In the genomic region with DNA sequence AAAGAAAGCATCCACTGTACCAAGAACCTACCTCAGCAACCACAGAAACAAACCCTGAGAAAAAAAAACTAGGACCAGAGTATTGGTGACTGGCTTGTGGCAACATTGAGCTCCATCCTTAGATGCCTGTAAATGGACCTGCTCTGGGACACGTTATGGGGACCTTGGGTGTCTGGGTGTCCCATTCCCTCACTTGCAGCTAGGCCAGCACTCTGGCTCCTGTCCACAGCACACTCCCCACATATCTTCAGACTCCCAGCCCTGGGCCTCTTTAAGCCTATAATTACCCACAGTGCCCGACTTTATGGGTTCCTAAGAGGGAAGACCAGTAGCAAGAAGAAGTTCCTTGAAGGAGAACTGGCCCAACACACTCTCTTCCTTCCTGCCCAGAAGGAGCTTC, we compare ENCODE assay signal across 23 mouse cellular contexts. TPM values are rescaled to one million over a fixed set of nuclear protein-coding genes. Genes with fewer than 3 reads are reported as not detected.
A peak's percentile ranks its signal among the peaks of the same experiment; 100 is the strongest.
DNase-seq lines count a peak whose midpoint lies in the region; ATAC-seq and TF ChIP-seq lines count a peak whose summit lies in the region.
"Had no signal": no experiment of that assay in that cellular context is flagged by ENCODE, and none has a peak within 500 bp of the region (broad histone marks: within the 10 kb centered on the region; RNA-seq: fewer than 3 reads in every experiment).

No protein-coding gene starts in this region.

- H3K27me3 ChIP-seq in midbrain, embryonic 12.5 days: no peaks in the 10 kb centered on the region
- no peaks in the 10 kb centered on the region; the same call in 1 of the 2 replicates for H3K27me3 ChIP-seq in midbrain, postnatal 0 days (ENCODE audit: insufficient read depth, low read length)
- H3K27me3 ChIP-seq in myocyte (ENCODE audit: control insufficient read depth, insufficient read depth, insufficient read length): no peaks in the 10 kb centered on the region
- H3K27me3 ChIP-seq in embryonic facial prominence, embryonic 10.5 days (replicated peaks; ENCODE audit: low read depth, poor library complexity, severe bottlenecking): 0 out of 2 replicates have a peak, but pooled peaks cover 3% of the 10 kb centered on the region
- H3K27me3 ChIP-seq: embryonic facial prominence, embryonic 13.5 days; intestine, embryonic 15.5 days had no signal

- TF ChIP-seq POLR2A in myocyte (IDR thresholded peaks at IDR 0.05; ENCODE audit: insufficient read length, low read depth): no peak

- no peak overlapping the region for H3K27ac ChIP-seq in midbrain, embryonic 12.5 days (replicated peaks)
- no peak overlapping the region for H3K27ac ChIP-seq in midbrain, postnatal 0 days (ENCODE audit: low read depth, low read length)
- H3K27ac ChIP-seq in embryonic facial prominence, embryonic 10.5 days (replicated peaks): no peak overlapping the region
- H3K27ac ChIP-seq: embryonic facial prominence, embryonic 13.5 days; forebrain, embryonic 12.5 days; hindbrain, embryonic 10.5 days; hindbrain, embryonic 14.5 days; intestine, embryonic 15.5 days had no signal

- H3K4me3 ChIP-seq in midbrain, embryonic 12.5 days: no peak overlapping the region
- no peak overlapping the region for H3K4me3 ChIP-seq in midbrain, postnatal 0 days (ENCODE audit: low read depth, low read length)
- H3K4me3 ChIP-seq in myocyte: no peak overlapping the region
- H3K4me3 ChIP-seq in embryonic facial prominence, embryonic 10.5 days: no peak overlapping the region
- H3K4me3 ChIP-seq: embryonic facial prominence, embryonic 13.5 days; forebrain, embryonic 12.5 days; heart, embryonic 12.5 days; hindbrain, embryonic 10.5 days; intestine, embryonic 15.5 days had no signal

- 72% methylated on average over 2 of the region's 2 CpGs for WGBS in midbrain, embryonic 12.5 days
- 62% methylated on average over 2 of the region's 2 CpGs for WGBS in midbrain, postnatal 0 days
- WGBS in embryonic facial prominence, embryonic 10.5 days: 63% methylated on average over 2 of the region's 2 CpGs

- H3K9ac ChIP-seq in midbrain, embryonic 12.5 days (replicated peaks): 0 out of 2 replicates have a peak overlapping the region, but pooled peaks have one; percentile 6
- no peak overlapping the region for H3K9ac ChIP-seq in midbrain, postnatal 0 days (replicated peaks; ENCODE audit: low read length, poor library complexity, severe bottlenecking)
- H3K9ac ChIP-seq: embryonic facial prominence, embryonic 13.5 days; forebrain, embryonic 12.5 days; forebrain, postnatal 0 days; heart, embryonic 12.5 days; hindbrain, embryonic 14.5 days; intestine, embryonic 15.5 days had no signal

- no peak for ATAC-seq in midbrain, embryonic 12.5 days (ENCODE audit: low FRiP score, low read depth)
- ATAC-seq in midbrain, postnatal 0 days (ENCODE audit: low FRiP score): no peak
- ATAC-seq: CD4-positive, CD25-positive, alpha-beta regulatory T cell, adult 4 months; forebrain, postnatal 0 days; intestine, embryonic 15.5 days had no signal

- intact Hi-C loops in gastrocnemius, postnatal 14 days (cut with DNase I; ENCODE audit: low total_unique reads): no loop called here

- no peaks in the 10 kb centered on the region for H3K36me3 ChIP-seq in midbrain, embryonic 12.5 days
- H3K36me3 ChIP-seq in midbrain, postnatal 0 days (ENCODE audit: insufficient read depth, low read length): no peaks in the 10 kb centered on the region
- no peaks in the 10 kb centered on the region for H3K36me3 ChIP-seq in myocyte (ENCODE audit: control insufficient read depth, insufficient read depth)
- no peaks in the 10 kb centered on the region for H3K36me3 ChIP-seq in embryonic facial prominence, embryonic 10.5 days (replicated peaks)
- H3K36me3 ChIP-seq: embryonic facial prominence, embryonic 13.5 days; forebrain, embryonic 12.5 days; heart, embryonic 12.5 days; hindbrain, embryonic 10.5 days; intestine, embryonic 15.5 days had no signal

- no peak for TF ChIP-seq CTCF in midbrain, postnatal 0 days (IDR thresholded peaks at IDR 0.05)

- H3ac ChIP-seq in myocyte (ENCODE audit: control insufficient read depth, insufficient read length): no peak overlapping the region

- H3K9me3 ChIP-seq in midbrain, embryonic 12.5 days: no peaks in the 10 kb centered on the region
- H3K9me3 ChIP-seq in midbrain, postnatal 0 days (ENCODE audit: low read length): no peaks in the 10 kb centered on the region
- H3K9me3 ChIP-seq in embryonic facial prominence, embryonic 10.5 days: no peaks in the 10 kb centered on the region
- H3K9me3 ChIP-seq: embryonic facial prominence, embryonic 13.5 days; forebrain, embryonic 12.5 days; heart, embryonic 12.5 days; hindbrain, embryonic 10.5 days; intestine, embryonic 15.5 days had no signal

- H3K4me2 ChIP-seq in midbrain, embryonic 12.5 days (replicated peaks): no peak overlapping the region
- no peak overlapping the region for H3K4me2 ChIP-seq in midbrain, postnatal 0 days (ENCODE audit: low read depth, low read length, poor library complexity, severe bottlenecking)
- peak overlapping the region; percentile 0 for H3K4me2 ChIP-seq in myocyte (ENCODE audit: low read depth)
- H3K4me2 ChIP-seq: embryonic facial prominence, embryonic 13.5 days; forebrain, embryonic 12.5 days; heart, embryonic 12.5 days; hindbrain, embryonic 14.5 days; intestine, embryonic 15.5 days had no signal

- H3K79me2 ChIP-seq in myocyte (ENCODE audit: control insufficient read depth, insufficient read depth): no peaks in the 10 kb centered on the region

- DNase-seq in gastrocnemius, adult 18-20 months (ENCODE audit: low spot score): peak; percentile 62
- DNase-seq in gastrocnemius, postnatal 14 days: no peak
- DNase-seq in midbrain, postnatal 0 days (ENCODE audit: low spot score): no peak
- no peak for DNase-seq in thymus, postnatal 36 days
- no peak for DNase-seq in embryonic facial prominence, embryonic 10.5 days (ENCODE audit: low spot score)
- DNase-seq: adrenal gland, adult 2 months; adrenal gland, postnatal 25 days; B cell, adult 2 months; cerebellum, adult 2 months; cerebellum, postnatal 10 days; forebrain, postnatal 0 days; kidney, adult 18-20 months had no signal

- no peaks in the 10 kb centered on the region for H3K4me1 ChIP-seq in midbrain, embryonic 12.5 days
- no peaks in the 10 kb centered on the region for H3K4me1 ChIP-seq in midbrain, postnatal 0 days (ENCODE audit: insufficient read depth, low read length)
- 0 out of 2 replicates have a peak, but pooled peaks cover 3% of the 10 kb centered on the region for H3K4me1 ChIP-seq in embryonic facial prominence, embryonic 10.5 days
- H3K4me1 ChIP-seq: embryonic facial prominence, embryonic 13.5 days; forebrain, embryonic 12.5 days; hindbrain, embryonic 10.5 days had no signal

TF ChIP-seq in myocyte, 11 proteins besides CTCF, POLR2A, EP300 and RAD21:
- TF ChIP-seq MAX (IDR thresholded peaks at IDR 0.05; ENCODE audit: low read depth) (no peak), TCF3 (IDR thresholded peaks at IDR 0.05; ENCODE audit: insufficient read length, low read depth) (no peak), POLR2AphosphoS2 (IDR thresholded peaks at IDR 0.05; ENCODE audit: insufficient read length, low read depth) (no peak), CEBPB (IDR thresholded peaks at IDR 0.05; ENCODE audit: insufficient read depth, poor library complexity, severe bottlenecking) (no peak), USF1 (IDR thresholded peaks at IDR 0.05; ENCODE audit: low read depth) (no peak), SRF (IDR thresholded peaks at IDR 0.05; ENCODE audit: control insufficient read depth, insufficient read length, low read depth) (no peak), TCF12 (IDR thresholded peaks at IDR 0.05; ENCODE audit: insufficient read depth, poor library complexity, severe bottlenecking) (no peak), REST (IDR thresholded peaks at IDR 0.05; ENCODE audit: insufficient read depth, insufficient read length) (no peak), MYOD1 (IDR thresholded peaks at IDR 0.05; ENCODE audit: control insufficient read depth in 1 of 3, insufficient read length in 2 of 3, low read depth in 2 of 3) (no peak), MYOG (IDR thresholded peaks at IDR 0.05; ENCODE audit: control insufficient read depth in 1 of 3, insufficient read depth in 1 of 3, insufficient read length in 2 of 3, low read depth in 2 of 3) (no peak), E2F4 (IDR thresholded peaks at IDR 0.05; ENCODE audit: insufficient read depth) (no peak)
TF ChIP-seq in myocyte: peak in this region for 0.

RNA-seq across cellular contexts. Expression of a gene that starts 2.1 kb away (rescaled TPM):
- 1 to 10 TPM; 3.0 to 4.0 TPM for total RNA-seq in gastrocnemius, adult 18-20 months (2021)
- total RNA-seq in gastrocnemius, postnatal 14 days (2021): 1 to 10 TPM in 1 of 2 experiments, under 1 TPM in 1; 0.66 to 3.9 TPM
- polyA plus RNA-seq in midbrain, embryonic 12.5 days (2016; fragmentation: Nextera tagmentation; extraction: Ambion mirVana): 0.33 TPM in 1 of 2 replicates, not detected in the other
- not detected in 2 replicates for total RNA-seq in midbrain, postnatal 0 days (2014; rRNA removed)
- 0.22 TPM in 1 of 2 replicates, not detected in the other for polyA plus RNA-seq in midbrain, postnatal 0 days (2015; fragmentation: Nextera tagmentation; extraction: Ambion mirVana)
- polyA plus RNA-seq in myocyte (2012; fragmentation: generic; extraction: Trizol): not detected
- polyA plus RNA-seq in embryonic facial prominence, embryonic 10.5 days (2016; fragmentation: Nextera tagmentation; extraction: Ambion mirVana): 0.19 and 0.36 TPM in 2 replicates
- total RNA-seq: forebrain, postnatal 0 days; MEL had no signal
- polyA plus RNA-seq: CD4-positive, CD25-positive, alpha-beta regulatory T cell, adult 4 months; embryonic facial prominence, embryonic 13.5 days; gonadal fat pad, adult 2 months had no signal

RNA-seq across cellular contexts. Expression of a gene that starts 30.8 kb away (rescaled TPM):
- 10 to 100 TPM; 11.4 to 71.8 TPM for total RNA-seq in gastrocnemius, adult 18-20 months (2021)
- total RNA-seq in gastrocnemius, postnatal 14 days (2021): 10 to 100 TPM; 13.3 to 28.3 TPM
- 8.6 and 8.8 TPM in 2 replicates for polyA plus RNA-seq in midbrain, embryonic 12.5 days (2016; fragmentation: Nextera tagmentation; extraction: Ambion mirVana)
- total RNA-seq in midbrain, postnatal 0 days (2014; rRNA removed): 6.8 and 9.0 TPM in 2 replicates
- polyA plus RNA-seq in midbrain, postnatal 0 days (2015; fragmentation: Nextera tagmentation; extraction: Ambion mirVana): 5.7 and 5.8 TPM in 2 replicates
- 0.02 TPM for polyA plus RNA-seq in myocyte (2012; fragmentation: generic; extraction: Trizol)
- 5.3 and 6.7 TPM in 2 replicates for polyA plus RNA-seq in embryonic facial prominence, embryonic 10.5 days (2016; fragmentation: Nextera tagmentation; extraction: Ambion mirVana)
- total RNA-seq: MEL had no signal
